ENCODE assay signal across 9 mouse cellular contexts in genomic region chr7:24850162-24850561, GRCm38 (mm10). TPM values are rescaled to one million over a fixed set of nuclear protein-coding genes. Genes with fewer than 3 reads are reported as not detected.
DNase-seq lines count a peak whose midpoint lies in the region; ATAC-seq lines count a peak whose summit lies in the region.
"Had no signal": no experiment of that assay in that cellular context is flagged by ENCODE, and none has a peak within 500 bp of the region (broad histone marks: within the 10 kb centered on the region; RNA-seq: fewer than 3 reads in every experiment).

No protein-coding gene starts in this region.

- no peak overlapping the region for H3K9ac ChIP-seq in midbrain, embryonic 16.5 days (ENCODE audit: low read depth, low read length)

- H3K4me3 ChIP-seq in erythroblast, embryonic 14.5 days (replicated peaks) = peak overlapping the region; percentile 67
- no peak overlapping the region for H3K4me3 ChIP-seq in midbrain, embryonic 16.5 days (ENCODE audit: low read depth, low read length)

- WGBS in midbrain, embryonic 16.5 days = 22% methylated on average over 5 of the region's 5 CpGs

- H3K9me3 ChIP-seq in erythroblast, embryonic 14.5 days (ENCODE audit: control insufficient read depth, low read length) = peaks cover 5% of the 10 kb centered on the region
- no peaks in the 10 kb centered on the region for H3K9me3 ChIP-seq in midbrain, embryonic 16.5 days (replicated peaks; ENCODE audit: control insufficient read depth, low read length, poor library complexity, severe bottlenecking)

- H3K4me1 ChIP-seq in erythroblast, embryonic 14.5 days (ENCODE audit: control insufficient read depth) = peaks cover 98% of the 10 kb centered on the region
- no peaks in the 10 kb centered on the region; the same call in 1 of the 2 replicates for H3K4me1 ChIP-seq in midbrain, embryonic 16.5 days (ENCODE audit: control insufficient read depth, insufficient read depth, low read length)

- no peak overlapping the region for H3K4me2 ChIP-seq in midbrain, embryonic 16.5 days (ENCODE audit: low read length)

- H3K27me3 ChIP-seq in erythroblast, embryonic 14.5 days (ENCODE audit: control insufficient read depth) = no peaks in the 10 kb centered on the region
- H3K27me3 ChIP-seq in midbrain, embryonic 16.5 days (ENCODE audit: control insufficient read depth, insufficient read depth, low read depth, low read length) = no peaks in the 10 kb centered on the region

- no peak for ATAC-seq in erythroblast, adult 5-6 weeks (replicated peaks; ENCODE audit: low FRiP score, poor library complexity, severe bottlenecking)
- ATAC-seq in midbrain, embryonic 16.5 days = no peak

- no peak overlapping the region for H3K27ac ChIP-seq in midbrain, embryonic 16.5 days (ENCODE audit: low read length)

- H3K36me3 ChIP-seq in erythroblast, embryonic 14.5 days (ENCODE audit: control insufficient read depth) = peaks cover 17% of the 10 kb centered on the region
- H3K36me3 ChIP-seq in midbrain, embryonic 16.5 days (ENCODE audit: control insufficient read depth, insufficient read depth, low read length) = no peaks in the 10 kb centered on the region

- DNase-seq in ovary, postnatal 36 days (ENCODE audit: low spot score) = peak; percentile 16
- no peak for DNase-seq in ovary, postnatal 14 days (ENCODE audit: low spot score)
- peak; percentile 68 to 77 for DNase-seq in left cerebral cortex, adult 9 months (ENCODE audit: low spot score in 2 of 2)
- peak; percentile 57 for DNase-seq in yolk sac, embryonic 10.5 days (ENCODE audit: low spot score)
- DNase-seq in spleen, postnatal 36 days (ENCODE audit: low spot score in 2 of 2) = no peak

RNA-seq across cellular contexts. Expression of gene Gm9844, which starts 11.9 kb away (rescaled TPM):
- 2.5 and 6.9 TPM in 2 replicates for polyA plus RNA-seq in erythroblast, embryonic 14.5 days (2012)
- total RNA-seq in erythroblast, adult 5-6 weeks (2015; ENCODE audit: low replicate concordance) = not detected in 2 replicates
- total RNA-seq in erythroblast, adult 5-6 weeks (2017; ENCODE audit: low replicate concordance) = 1.4 TPM in 1 of 2 replicates, not detected in the other
- 27.8 and 28.6 TPM in 2 replicates for polyA plus RNA-seq in midbrain, embryonic 16.5 days (2015; fragmentation: Nextera tagmentation; extraction: Ambion mirVana)

RNA-seq across cellular contexts. Expression of gene Lypd4, which starts 19.6 kb away (rescaled TPM):
- polyA plus RNA-seq in erythroblast, embryonic 14.5 days (2012) = 0.06 TPM in 1 of 2 replicates, not detected in the other
- not detected in 2 replicates for total RNA-seq in erythroblast, adult 5-6 weeks (2015; ENCODE audit: low replicate concordance)
- total RNA-seq in erythroblast, adult 5-6 weeks (2017; ENCODE audit: low replicate concordance) = not detected in 2 replicates
- 0.26 TPM in 1 of 2 replicates, not detected in the other for polyA plus RNA-seq in midbrain, embryonic 16.5 days (2015; fragmentation: Nextera tagmentation; extraction: Ambion mirVana)
- polyA plus RNA-seq: large intestine, adult 2 months had no signal

RNA-seq across cellular contexts. Expression of gene Dmrtc2, which starts 19.7 kb away (rescaled TPM):
- not detected in 2 replicates for polyA plus RNA-seq in erythroblast, embryonic 14.5 days (2012)
- total RNA-seq in erythroblast, adult 5-6 weeks (2015; ENCODE audit: low replicate concordance) = not detected in 2 replicates
- total RNA-seq in erythroblast, adult 5-6 weeks (2017; ENCODE audit: low replicate concordance) = not detected in 2 replicates
- polyA plus RNA-seq in midbrain, embryonic 16.5 days (2015; fragmentation: Nextera tagmentation; extraction: Ambion mirVana) = 0.25 TPM in 1 of 2 replicates, not detected in the other
- polyA plus RNA-seq: large intestine, adult 2 months had no signal

RNA-seq across cellular contexts. Expression of gene Rps19, which starts 34.0 kb away (rescaled TPM):
- 189 and 353 TPM in 2 replicates for polyA plus RNA-seq in erythroblast, embryonic 14.5 days (2012)
- 474 and 634 TPM in 2 replicates for total RNA-seq in erythroblast, adult 5-6 weeks (2015; ENCODE audit: low replicate concordance)
- 204 and 237 TPM in 2 replicates for total RNA-seq in erythroblast, adult 5-6 weeks (2017; ENCODE audit: low replicate concordance)
- polyA plus RNA-seq in midbrain, embryonic 16.5 days (2015; fragmentation: Nextera tagmentation; extraction: Ambion mirVana) = 968 and 1,058 TPM in 2 replicates

RNA-seq across cellular contexts. Expression of gene Cd79a, which starts 47.0 kb away (rescaled TPM):
- polyA plus RNA-seq in erythroblast, embryonic 14.5 days (2012) = 0.08 and 0.10 TPM in 2 replicates
- total RNA-seq in erythroblast, adult 5-6 weeks (2015; ENCODE audit: low replicate concordance) = 0.84 and 0.96 TPM in 2 replicates
- 0.43 TPM in 1 of 2 replicates, not detected in the other for total RNA-seq in erythroblast, adult 5-6 weeks (2017; ENCODE audit: low replicate concordance)
- 0.29 and 0.47 TPM in 2 replicates for polyA plus RNA-seq in midbrain, embryonic 16.5 days (2015; fragmentation: Nextera tagmentation; extraction: Ambion mirVana)

Comparison
In these comparisons a context has a peak if more than half of its experiments do, and no peak if none do; other contexts are left out.
1. DNase-seq: peak in ovary, postnatal 36 days (single experiment), left cerebral cortex, adult 9 months (2 of 2) and yolk sac, embryonic 10.5 days (single experiment); none in ovary, postnatal 14 days (single experiment) and spleen, postnatal 36 days (0 of 2).